Mouse (Mus musculus) hindbrain, embryonic 15.5 days (tissue): ENCODE measurements around the gene Serpinc1. TPM values are rescaled to one million over a fixed set of nuclear protein-coding genes. Genes with fewer than 3 reads are reported as not detected.
A peak's percentile ranks its signal among the peaks of the same experiment; 100 is the strongest.

Experiments
- ATAC-seq: fragments of 200-750 bp; cut with Nextera tagmentation; 2 replicates; pipeline ENCODE4 v1.8.0; 2017; ENCODE audit warnings: low read depth, moderate number of reproducible peaks, moderate TSS enrichment; ENCODE audit not compliant: low FRiP score
- H3K27ac ChIP-seq: fragments of 300-500 bp; sonication (generic); replicated peaks from 2 replicates; pipeline ENCODE4 v1.5.1; 2015; ENCODE audit warnings: mild to moderate bottlenecking, inconsistent platforms
- H3K27me3 ChIP-seq: fragments of 300-500 bp; sonication (generic); 2 replicates; pipeline ENCODE4 v1.6.1; 2015; ENCODE audit warnings: control low read depth, inconsistent platforms
- H3K36me3 ChIP-seq: fragments of 300-500 bp; sonication (generic); 2 replicates; pipeline ENCODE4 v1.6.1; 2015; ENCODE audit warnings: control low read depth, inconsistent platforms
- H3K4me1 ChIP-seq: fragments of 300-500 bp; sonication (generic); replicated peaks from 2 replicates; pipeline ENCODE4 v1.6.1; 2015; ENCODE audit warnings: control low read depth, inconsistent platforms
- H3K4me2 ChIP-seq: fragments of 300-500 bp; sonication (generic); 2 replicates; pipeline ENCODE4 v1.6.1; 2015; ENCODE audit warnings: moderate library complexity, mild to moderate bottlenecking, inconsistent platforms
- H3K4me3 ChIP-seq: fragments of 300-500 bp; sonication (generic); 2 replicates; pipeline ENCODE4 v1.5.1; 2015; ENCODE audit warnings: mild to moderate bottlenecking, inconsistent platforms
- H3K9ac ChIP-seq: fragments of 300-500 bp; sonication (generic); 2 replicates; pipeline ENCODE4 v1.6.1; 2015; ENCODE audit warnings: inconsistent platforms
- H3K9me3 ChIP-seq: fragments of 300-500 bp; sonication (generic); 2 replicates; pipeline ENCODE4 v1.6.1; 2016; ENCODE audit warnings: control low read depth, inconsistent platforms
- WGBS: fragments of 180-500 bp; shearing (Covaris S2); methylation state at CpG from one replicate; pipeline ENCODE4 v1.1.7; 2015; 5-methylcytosine and 5-hydroxymethylcytosine counted together
- polyA plus RNA-seq: library from polyadenylated mRNA; unstranded; fragments of >200 nt; fragmentation: Nextera tagmentation; extraction: Ambion mirVana; gene quantifications from 2 replicates; pipeline ENCODE4 v1.2.1, GENCODE M21; 2015

The Serpinc1 gene
- polyA plus RNA-seq, 1 experiment from 2014 or later = 2.8 TPM

GRCm38 (mm10) chr1:161037599-161037998, 59.2 kb downstream of the Serpinc1 start:
- Histone ChIP-seq H3K27ac (0 out of 2 replicates have a peak overlapping the region, but pooled peaks have one; percentile 40), H3K4me2 (peak overlapping the region; percentile 73), H3K4me1 (peaks cover 30% of the 10 kb centered on the region), H3K9ac (peak overlapping the region; percentile 39), H3K9me3 (no peaks in the 10 kb centered on the region), H3K4me3 (peak overlapping the region; percentile 24), H3K27me3 (no peaks in the 10 kb centered on the region), H3K36me3 (peaks cover 32% of the 10 kb centered on the region)
- WGBS = 28% methylated on average over 3 of the region's 3 CpGs
- no peak for ATAC-seq

- no peaks in the 10 kb centered on the region for H3K27me3 ChIP-seq
- peak overlapping the region; percentile 39; the same call in 1 of the 2 replicates for H3K9ac ChIP-seq
- peaks cover 32% of the 10 kb centered on the region for H3K36me3 ChIP-seq
- H3K9me3 ChIP-seq = no peaks in the 10 kb centered on the region
- WGBS = 38% methylated on average over 3 of the region's 3 CpGs
- peak overlapping the region; percentile 73 for H3K4me2 ChIP-seq
- no peak overlapping the region for H3K27ac ChIP-seq
- no peak for ATAC-seq
- peak overlapping the region; percentile 24 for H3K4me3 ChIP-seq
- peaks cover 28% of the 10 kb centered on the region for H3K4me1 ChIP-seq
These were observed 59.6 kb downstream of the Serpinc1 start for GRCm38 (mm10) chr1:161038004-161038403.

GRCm38 (mm10) chr1:161038968-161039721, 60.8 kb downstream of the Serpinc1 start:
- no peak overlapping the region for H3K9ac ChIP-seq
- H3K36me3 ChIP-seq = peaks cover 32% of the 10 kb centered on the region
- no peak for ATAC-seq
- no peak overlapping the region for H3K4me3 ChIP-seq
- H3K9me3 ChIP-seq = no peaks in the 10 kb centered on the region
- H3K27me3 ChIP-seq = no peaks in the 10 kb centered on the region
- H3K4me2 ChIP-seq = no peak overlapping the region
- H3K4me1 ChIP-seq = peaks cover 18% of the 10 kb centered on the region
- 9% methylated on average over 3 of the region's 3 CpGs for WGBS
- peak overlapping the region; percentile 43 for H3K27ac ChIP-seq

- Histone ChIP-seq H3K4me1 (peaks cover 18% of the 10 kb centered on the region), H3K27ac (peak overlapping the region; percentile 51), H3K27me3 (no peaks in the 10 kb centered on the region), H3K4me3 (no peak overlapping the region), H3K36me3 (peaks cover 35% of the 10 kb centered on the region), H3K9me3 (no peaks in the 10 kb centered on the region), H3K4me2 (no peak overlapping the region), H3K9ac (no peak overlapping the region)
- peak; percentile 19 for ATAC-seq
- 15% methylated on average over 3 of the region's 3 CpGs for WGBS
These were observed 61.5 kb downstream of the Serpinc1 start for GRCm38 (mm10) chr1:161039741-161040425.

- Histone ChIP-seq H3K36me3 (peaks cover 40% of the 10 kb centered on the region), H3K27me3 (no peaks in the 10 kb centered on the region), H3K4me2 (no peak overlapping the region), H3K4me1 (peaks cover 18% of the 10 kb centered on the region), H3K4me3 (no peak overlapping the region), H3K9ac (no peak overlapping the region), H3K9me3 (no peaks in the 10 kb centered on the region), H3K27ac (peak overlapping the region; percentile 51; the same call in 1 of the 2 replicates)
- ATAC-seq = no peak
- 75% methylated on average over 1 of the region's 1 CpGs for WGBS
These were observed 62.0 kb downstream of the Serpinc1 start for GRCm38 (mm10) chr1:161040426-161040770.

- Histone ChIP-seq H3K36me3 (peaks cover 45% of the 10 kb centered on the region), H3K4me2 (no peak overlapping the region)
- no peak for ATAC-seq
These were observed 62.5 kb downstream of the Serpinc1 start for GRCm38 (mm10) chr1:161040855-161041254.

GRCm38 (mm10) chr1:161041261-161042020, 63.1 kb downstream of the Serpinc1 start:
- ATAC-seq = no peak
- Histone ChIP-seq H3K9ac (no peak overlapping the region), H3K9me3 (no peaks in the 10 kb centered on the region), H3K4me3 (no peak overlapping the region), H3K36me3 (peaks cover 50% of the 10 kb centered on the region), H3K4me2 (no peak overlapping the region), H3K27me3 (no peaks in the 10 kb centered on the region), H3K4me1 (peaks cover 18% of the 10 kb centered on the region), H3K27ac (no peak overlapping the region)
- WGBS = 93% methylated on average over 7 of the region's 7 CpGs

More at GRCm38 (mm10) chr1:161040855-161041254, 62.5 kb downstream of the Serpinc1 start:
- no peaks in the 10 kb centered on the region for H3K27me3 ChIP-seq
- no peak overlapping the region for H3K9ac ChIP-seq
- H3K27ac ChIP-seq = no peak overlapping the region
- no peaks in the 10 kb centered on the region for H3K9me3 ChIP-seq
- peaks cover 18% of the 10 kb centered on the region for H3K4me1 ChIP-seq
- H3K4me3 ChIP-seq = no peak overlapping the region

- Histone ChIP-seq H3K4me2 (no peak overlapping the region), H3K9ac (no peak overlapping the region), H3K27ac (no peak overlapping the region), H3K9me3 (no peaks in the 10 kb centered on the region), H3K4me1 (no peaks in the 10 kb centered on the region), H3K4me3 (no peak overlapping the region), H3K27me3 (no peaks in the 10 kb centered on the region), H3K36me3 (peaks cover 32% of the 10 kb centered on the region)
- ATAC-seq = no peak
- 83% methylated on average over 3 of the region's 3 CpGs for WGBS
These were observed 68.6 kb downstream of the Serpinc1 start for GRCm38 (mm10) chr1:161046972-161047371.

Other genes with a start within 250 kb of the Serpinc1 start
- 28.3 and 30.3 TPM in 2 replicates for gene Rabgap1l, start 185.4 kb upstream of the Serpinc1 start, polyA plus RNA-seq
- 7.2 and 8.4 TPM in 2 replicates for gene Rc3h1, start 72.2 kb upstream of the Serpinc1 start, polyA plus RNA-seq
- gene Zbtb37, start 56.3 kb downstream of the Serpinc1 start, polyA plus RNA-seq = 13.9 and 14.4 TPM in 2 replicates
- gene Dars2, start 92.1 kb downstream of the Serpinc1 start, polyA plus RNA-seq = 24.0 and 26.1 TPM in 2 replicates
- 9.8 and 12.4 TPM in 2 replicates for gene Cenpl, start 92.1 kb downstream of the Serpinc1 start, polyA plus RNA-seq
- 16.0 and 18.9 TPM in 2 replicates for gene Klhl20, start 152.9 kb downstream of the Serpinc1 start, polyA plus RNA-seq
- gene Ankrd45, start 164.1 kb downstream of the Serpinc1 start, polyA plus RNA-seq = 23.6 and 27.7 TPM in 2 replicates
- gene Tex50, start 180.7 kb downstream of the Serpinc1 start, polyA plus RNA-seq = 0.83 and 1.1 TPM in 2 replicates